Mouse (Mus musculus) lung, adult 2 months (tissue): ENCODE measurements at regions not wholly inside any gene's neighbourhood (a gene's known extent, or its start where the extent isn't known, plus 50 kb on each side); places are given as distances from the start of the nearest gene placed in this dataset.

Experiments
- CTCF ChIP-seq: fragments of 200-500 bp; IDR thresholded peaks from 2 replicates; pipeline ENCODE4 v1.5.1; 2011; ENCODE audit warnings: mild to moderate bottlenecking, low read length, control low read depth; ENCODE audit not compliant: insufficient read depth
- POLR2A ChIP-seq: fragments of 200-500 bp; IDR thresholded peaks from 2 replicates; pipeline ENCODE4 v1.6.1; 2011; ENCODE audit warnings: low read depth, mild to moderate bottlenecking, control low read depth, low read length, borderline replicate concordance; ENCODE audit errors: extremely low read depth

DNA sequence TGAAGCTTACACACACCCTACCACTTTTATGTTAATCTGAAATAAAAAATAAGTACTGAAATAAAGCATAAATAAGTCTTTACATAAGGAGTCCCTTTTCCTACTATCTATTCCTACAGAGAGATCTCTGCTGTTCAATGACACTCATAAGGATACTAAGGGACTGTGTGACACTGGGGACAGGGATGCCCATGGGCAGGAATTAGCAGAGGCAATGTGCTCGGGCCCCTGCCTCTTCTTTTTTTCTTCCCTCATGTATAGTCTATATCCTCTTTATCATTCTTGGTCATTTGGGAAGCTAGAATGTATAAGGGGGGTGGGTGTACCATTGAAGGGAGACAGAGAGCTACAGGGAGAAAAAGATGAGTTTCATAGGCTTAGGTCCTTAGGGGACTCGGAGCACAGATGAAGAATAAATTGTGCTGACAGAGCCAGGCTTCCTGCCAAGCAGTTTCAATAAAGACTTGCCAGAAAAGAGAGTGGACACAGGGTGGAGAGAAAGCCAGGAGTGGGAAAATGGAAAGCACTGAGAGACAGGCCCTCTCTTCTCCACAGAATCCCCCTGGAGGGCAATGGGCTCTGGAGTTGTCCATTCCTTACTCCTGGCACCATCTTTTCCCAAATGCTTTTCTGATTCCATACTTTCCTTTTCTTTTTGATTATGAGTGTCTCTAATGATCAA lies 216.3 kb downstream of the Mospd2 start:
- TF ChIP-seq CTCF = no peak
- no peak for TF ChIP-seq POLR2A
